Mouse (Mus musculus) E14TG2a.4 (cell line): ENCODE data around the gene Slpi.

ENCODE experiments used
- H3K27me3 ChIP-seq: 2 replicates; pipeline ENCODE4 v1.6.1; 2014; ENCODE audit warnings: low read length, control low read depth; ENCODE audit not compliant: insufficient read depth
- H3K36me3 ChIP-seq: 2 replicates; pipeline ENCODE4 v1.6.1; 2014; ENCODE audit warnings: low read length, control low read depth; ENCODE audit not compliant: insufficient read depth
- H3K4me1 ChIP-seq: replicated peaks from 2 replicates; pipeline ENCODE4 v1.6.1; 2014; ENCODE audit warnings: low read depth, low read length, control low read depth
- H3K4me3 ChIP-seq: replicated peaks from 2 replicates; pipeline ENCODE4 v1.5.1; 2014; ENCODE audit warnings: mild to moderate bottlenecking, low read length
- H3K9me3 ChIP-seq: 2 replicates; pipeline ENCODE4 v1.6.1; 2014; ENCODE audit warnings: low read length, control low read depth
- CTCF ChIP-seq: conservative IDR thresholded peaks from 2 replicates; pipeline ENCODE4 v1.5.1; 2014; ENCODE audit warnings: low read length
- NANOG ChIP-seq: IDR thresholded peaks from 2 replicates; pipeline ENCODE4 v1.6.1; 2014; ENCODE audit warnings: borderline replicate concordance, low read length, mixed read lengths
- POU5F1 ChIP-seq: IDR thresholded peaks from 2 replicates; pipeline ENCODE4 v1.6.1; 2014; ENCODE audit warnings: low read length, borderline replicate concordance

Slpi gene

DNA sequence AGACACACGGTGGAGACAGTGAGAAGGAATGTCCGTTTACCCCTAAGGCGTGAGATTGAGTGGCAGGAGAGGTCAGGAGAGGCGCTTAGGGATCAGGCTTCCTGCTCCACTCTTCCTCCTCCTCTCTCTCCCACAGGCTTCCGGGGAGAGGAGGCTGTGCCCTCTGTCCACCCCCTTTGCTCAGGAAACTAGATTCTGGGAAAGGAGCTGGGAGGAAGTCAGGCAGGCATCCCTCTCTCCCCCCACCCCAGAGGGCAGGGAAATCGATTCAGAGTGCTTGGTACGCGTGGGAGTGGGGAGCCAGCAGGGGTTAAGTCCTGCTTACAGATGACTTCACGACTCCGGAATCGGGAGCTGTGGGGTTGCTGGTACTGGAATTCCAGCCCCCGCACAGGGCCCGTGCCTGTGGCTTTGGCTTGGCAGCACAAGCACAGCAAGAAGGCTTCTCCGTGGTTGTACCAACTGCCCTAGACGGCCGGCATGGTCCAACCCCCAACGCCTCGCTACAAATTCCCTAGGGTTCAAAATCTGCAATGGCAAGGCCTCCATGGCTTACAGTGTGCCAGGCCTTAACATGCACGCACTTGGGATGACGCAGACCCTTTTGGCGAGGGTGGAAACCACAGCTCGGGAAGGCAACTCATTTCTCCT lies 43.8 kb upstream of the Slpi start:
- H3K4me1 ChIP-seq = peaks cover 98% of the 10 kb centered on the region
- no peak for TF ChIP-seq CTCF
- H3K9me3 ChIP-seq = no peaks in the 10 kb centered on the region
- peaks cover 86% of the 10 kb centered on the region for H3K27me3 ChIP-seq
- peak overlapping the region; percentile 64 for H3K4me3 ChIP-seq
- peaks cover 23% of the 10 kb centered on the region for H3K36me3 ChIP-seq

DNA sequence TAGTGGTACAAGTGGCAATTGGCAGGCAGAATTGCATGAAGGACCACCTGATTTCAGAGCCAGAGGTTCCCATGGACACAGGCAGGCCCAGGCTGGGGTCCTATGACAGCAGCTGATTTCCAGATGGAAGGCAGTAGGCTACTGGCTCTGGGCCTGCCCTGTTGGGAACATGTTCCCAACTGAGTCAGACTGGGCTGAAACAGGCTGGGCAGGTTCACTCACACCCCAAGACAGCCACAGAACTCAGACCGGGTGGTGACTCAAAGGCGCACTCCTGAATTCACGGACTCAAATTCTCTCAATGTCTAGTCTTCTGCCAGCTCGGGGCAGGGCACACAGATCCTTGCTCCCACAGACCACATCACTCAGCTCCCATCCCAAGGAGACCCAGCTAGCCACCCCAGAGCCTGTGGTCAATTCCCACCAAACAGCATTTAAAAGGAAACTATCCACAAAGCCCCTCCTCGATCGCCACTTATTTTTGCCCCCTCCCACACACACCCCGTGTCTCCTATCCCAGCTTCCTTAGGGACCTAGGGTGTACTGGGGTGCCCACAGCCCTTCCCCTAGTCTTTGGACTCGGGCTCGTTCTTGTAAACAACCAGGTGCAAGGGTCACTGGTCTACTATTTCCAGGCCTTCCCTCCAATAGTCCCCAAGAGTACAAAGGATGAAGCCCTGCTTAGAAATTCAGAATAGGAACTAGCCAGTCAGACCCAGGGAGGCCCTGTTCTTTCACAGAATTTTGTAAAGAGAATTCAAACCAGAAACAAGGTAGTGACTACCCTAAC lies 43.0 kb upstream of the Slpi start:
- Histone ChIP-seq H3K4me1 (peaks cover 96% of the 10 kb centered on the region), H3K27me3 (peaks cover 88% of the 10 kb centered on the region), H3K9me3 (no peaks in the 10 kb centered on the region), H3K4me3 (peak overlapping the region; percentile 64; the same call in 1 of the 2 replicates), H3K36me3 (peaks cover 31% of the 10 kb centered on the region)
- TF ChIP-seq NANOG (no peak), CTCF (no peak), POU5F1 (no peak)

DNA sequence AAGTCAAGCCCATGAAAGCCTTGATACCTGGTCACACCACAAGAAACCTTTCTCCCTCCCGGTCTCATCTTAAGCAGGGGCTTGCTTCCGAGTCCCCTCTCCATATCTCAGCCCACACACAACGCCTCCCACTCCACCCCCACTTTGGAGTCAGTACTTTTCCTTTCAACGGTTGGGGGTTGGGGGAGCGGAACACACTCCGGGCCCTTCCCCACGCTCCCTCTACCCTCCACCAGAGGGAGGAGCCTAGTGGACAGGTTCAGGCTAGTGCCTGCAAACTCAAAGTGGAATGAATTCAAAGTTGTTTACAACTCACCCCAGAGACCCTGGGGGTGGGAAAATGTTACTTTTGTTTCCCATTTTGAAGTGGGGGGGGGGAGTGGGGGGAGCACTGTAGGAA lies 41.8 kb upstream of the Slpi start:
- peaks cover 87% of the 10 kb centered on the region for H3K27me3 ChIP-seq
- H3K4me3 ChIP-seq = peak overlapping the region; percentile 53
- no peaks in the 10 kb centered on the region for H3K9me3 ChIP-seq
- peaks cover 33% of the 10 kb centered on the region for H3K36me3 ChIP-seq
- no peak for TF ChIP-seq POU5F1
- TF ChIP-seq CTCF = peak; percentile 14; the same call in 1 of the 2 replicates
- TF ChIP-seq NANOG = no peak
- peaks cover 96% of the 10 kb centered on the region for H3K4me1 ChIP-seq

DNA sequence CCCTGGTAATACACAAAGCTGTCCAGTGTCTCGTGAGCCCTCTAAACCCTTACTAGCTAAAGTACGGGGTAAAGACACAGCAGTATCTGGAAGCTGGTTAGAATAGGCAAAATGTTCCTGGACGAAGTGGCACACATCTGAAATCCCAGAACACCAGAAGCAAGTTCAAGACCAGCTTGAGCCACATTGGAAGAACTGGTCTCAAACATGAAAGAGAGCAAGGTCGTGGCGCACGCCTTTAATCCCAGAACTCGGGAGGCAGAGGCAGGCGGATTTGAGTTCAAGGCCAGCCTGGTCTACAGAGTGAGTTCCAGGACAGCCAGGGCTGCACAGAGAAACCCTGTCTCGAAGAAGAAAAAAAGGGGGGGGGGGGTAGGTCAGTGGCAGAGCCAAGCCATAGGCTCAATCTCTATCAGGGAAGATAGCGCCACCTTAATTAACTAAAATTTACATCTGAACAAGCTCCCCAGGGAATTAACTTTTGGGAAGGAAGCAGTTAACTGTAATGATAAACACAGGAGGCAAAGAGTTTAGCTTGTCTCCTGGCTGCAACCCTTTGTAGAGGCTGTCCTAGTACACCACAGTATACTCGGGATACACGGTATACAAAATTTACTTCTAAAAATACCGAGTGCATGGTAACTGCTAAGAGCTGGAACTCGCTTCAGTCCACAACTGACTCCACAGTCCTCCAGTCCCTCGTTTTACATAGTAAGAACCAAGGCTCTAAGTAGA lies 41.2 kb upstream of the Slpi start:
- peak; percentile 18; the same call in 1 of the 2 replicates for TF ChIP-seq NANOG
- TF ChIP-seq CTCF = no peak
- peaks cover 80% of the 10 kb centered on the region for H3K27me3 ChIP-seq
- H3K9me3 ChIP-seq = no peaks in the 10 kb centered on the region
- H3K36me3 ChIP-seq = peaks cover 33% of the 10 kb centered on the region
- peaks cover 96% of the 10 kb centered on the region for H3K4me1 ChIP-seq
- H3K4me3 ChIP-seq = peak overlapping the region; percentile 53

DNA sequence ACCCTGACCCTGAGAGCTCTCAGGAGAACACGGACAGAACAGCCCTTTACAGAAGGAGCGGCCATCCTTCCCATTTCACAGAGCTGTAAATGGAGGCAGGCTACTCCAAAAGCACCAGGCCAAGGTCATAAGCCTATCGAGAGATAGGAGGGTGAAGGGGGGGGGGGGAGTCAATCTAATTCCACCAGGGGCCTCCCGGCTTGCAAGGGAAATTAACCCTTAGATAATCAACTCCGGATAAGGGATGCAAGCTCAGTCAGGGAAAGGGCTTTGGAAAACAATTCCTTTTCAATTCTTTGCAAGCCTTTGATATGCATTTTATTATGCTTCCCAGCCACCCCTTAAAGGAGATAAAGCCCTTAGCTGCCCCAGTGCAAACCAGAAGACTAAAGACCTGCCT lies 39.6 kb upstream of the Slpi start:
- Histone ChIP-seq H3K9me3 (0 out of 2 replicates have a peak, but pooled peaks cover 4% of the 10 kb centered on the region), H3K4me1 (peaks cover 87% of the 10 kb centered on the region), H3K36me3 (peaks cover 46% of the 10 kb centered on the region), H3K4me3 (no peak overlapping the region), H3K27me3 (peaks cover 64% of the 10 kb centered on the region)
- TF ChIP-seq CTCF (no peak), POU5F1 (0 out of 2 replicates have a peak, but pooled peaks have one; percentile 16)

DNA sequence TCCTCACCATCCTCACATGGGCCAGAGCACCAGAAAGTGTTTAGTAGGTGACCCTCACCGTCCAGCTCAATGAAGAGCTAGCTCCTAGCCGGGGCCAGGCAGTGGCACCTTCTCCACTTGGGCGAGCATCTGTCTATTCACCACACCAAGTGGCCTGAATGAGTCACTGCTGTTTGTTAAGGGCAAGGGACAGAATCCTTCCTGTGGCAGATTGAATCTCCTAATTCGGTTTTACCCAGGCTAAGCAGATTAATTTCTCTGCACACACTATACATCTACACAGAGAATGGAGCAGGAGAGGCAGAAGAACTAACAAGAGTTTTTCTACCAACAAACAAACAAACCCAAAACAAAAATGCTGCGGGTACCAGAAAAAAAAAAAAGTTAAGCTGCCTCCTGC lies 38.1 kb upstream of the Slpi start:
- no peak overlapping the region for H3K4me3 ChIP-seq
- peaks cover 50% of the 10 kb centered on the region for H3K27me3 ChIP-seq
- 0 out of 2 replicates have a peak, but pooled peaks cover 4% of the 10 kb centered on the region for H3K9me3 ChIP-seq
- H3K36me3 ChIP-seq = peaks cover 53% of the 10 kb centered on the region
- H3K4me1 ChIP-seq = peaks cover 76% of the 10 kb centered on the region
- TF ChIP-seq POU5F1 = no peak

DNA sequence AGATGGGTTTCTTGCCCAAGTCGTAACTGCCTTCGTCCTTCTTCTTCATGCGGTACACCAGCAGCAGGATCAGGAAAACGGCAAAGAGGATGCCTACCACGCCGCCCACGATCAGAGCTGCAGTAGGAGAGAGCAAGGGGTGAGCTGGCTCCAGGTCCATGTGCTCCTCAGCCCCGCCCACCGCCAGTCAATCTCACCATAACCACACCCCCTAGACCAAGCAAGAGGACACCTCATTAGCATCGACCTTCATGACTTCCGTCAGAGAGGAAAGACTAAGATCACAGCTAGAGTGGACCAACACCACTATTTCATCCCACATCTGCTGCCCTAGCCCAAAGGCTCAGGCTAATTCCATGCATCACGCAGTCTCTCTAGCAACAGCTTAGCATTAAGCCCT lies 37.2 kb upstream of the Slpi start:
- peaks cover 68% of the 10 kb centered on the region for H3K4me1 ChIP-seq
- no peak for TF ChIP-seq CTCF
- TF ChIP-seq NANOG = no peak
- peaks cover 53% of the 10 kb centered on the region for H3K36me3 ChIP-seq
- H3K4me3 ChIP-seq = peak overlapping the region; percentile 61
- peaks cover 44% of the 10 kb centered on the region for H3K27me3 ChIP-seq
- 0 out of 2 replicates have a peak, but pooled peaks cover 4% of the 10 kb centered on the region for H3K9me3 ChIP-seq

DNA sequence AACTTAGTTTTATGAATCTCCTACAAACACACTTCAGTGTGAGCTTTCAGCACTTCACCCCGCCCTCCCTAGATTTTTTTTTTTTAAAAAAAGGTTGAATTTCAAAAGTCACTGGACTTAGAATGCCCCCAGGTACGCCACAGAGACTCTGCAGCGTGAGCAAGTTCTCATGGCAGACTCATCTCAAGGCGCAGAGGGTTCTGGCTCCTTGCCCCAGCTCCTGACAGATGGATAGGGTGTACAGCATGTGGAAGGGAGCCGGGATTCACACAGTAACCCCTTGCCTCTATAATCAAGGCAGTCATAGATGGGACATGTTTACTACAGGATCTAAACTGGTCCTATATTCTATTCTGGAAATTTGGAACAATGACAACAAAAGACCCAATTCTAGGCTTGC lies 36.5 kb upstream of the Slpi start:
- 0 out of 2 replicates have a peak, but pooled peaks cover 4% of the 10 kb centered on the region for H3K9me3 ChIP-seq
- H3K27me3 ChIP-seq = peaks cover 41% of the 10 kb centered on the region
- H3K4me1 ChIP-seq = peaks cover 61% of the 10 kb centered on the region
- TF ChIP-seq NANOG = no peak
- H3K4me3 ChIP-seq = no peak overlapping the region
- H3K36me3 ChIP-seq = peaks cover 53% of the 10 kb centered on the region

DNA sequence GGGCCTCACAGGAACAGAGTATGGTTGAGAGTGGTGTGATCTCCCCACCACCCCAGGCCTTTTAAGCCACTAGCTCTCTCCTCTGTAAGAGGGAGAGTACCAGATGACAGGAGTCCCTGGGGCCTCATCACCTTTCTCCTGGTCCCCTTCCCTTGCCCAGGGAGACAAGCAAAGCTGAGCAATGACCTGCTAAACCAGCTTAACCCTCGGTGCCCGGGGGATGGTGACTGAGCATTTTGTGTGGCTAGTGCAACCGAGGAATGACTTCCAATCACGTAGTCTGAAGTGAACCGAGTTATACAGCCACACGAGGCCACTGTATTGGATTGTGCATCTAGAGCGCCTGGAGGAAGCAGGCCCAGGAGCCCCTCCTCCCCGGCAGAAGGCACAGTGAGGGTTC lies 35.5 kb upstream of the Slpi start:
- TF ChIP-seq NANOG (no peak), POU5F1 (no peak), CTCF (no peak)
- H3K9me3 ChIP-seq = 0 out of 2 replicates have a peak, but pooled peaks cover 4% of the 10 kb centered on the region
- H3K4me3 ChIP-seq = no peak overlapping the region
- peaks cover 59% of the 10 kb centered on the region for H3K4me1 ChIP-seq
- H3K27me3 ChIP-seq = peaks cover 36% of the 10 kb centered on the region
- H3K36me3 ChIP-seq = peaks cover 47% of the 10 kb centered on the region
